Mouse (Mus musculus): ENCODE measurements at regions not wholly inside any gene's neighbourhood (a gene's known extent, or its start where the extent isn't known, plus 50 kb on each side); places are given as distances from the start of the nearest gene placed in this dataset.
"Not testable (repeated sequence)": the region's sequence is repeated elsewhere in the genome, so short reads cannot be mapped to it uniquely, and the experiment has no call there.

- no peak for DNase-seq (ENCODE audit: low read depth, low spot score)
Measured at GRCm38 (mm10) chr6:53233777-53234176, 53.3 kb upstream of the Creb5 start.

GRCm38 (mm10) chr6:53232616-53233015 is 54.5 kb upstream of the Creb5 start:
- no peak for DNase-seq (ENCODE audit: low read depth, low spot score)

- DNase-seq (ENCODE audit: low read depth, low spot score): no peak
Measured at GRCm38 (mm10) chr6:53229350-53229749, 57.7 kb upstream of the Creb5 start.

- no peak for DNase-seq (ENCODE audit: low read depth, low spot score)
Measured at GRCm38 (mm10) chr6:53222104-53222503, 65.0 kb upstream of the Creb5 start.

GRCm38 (mm10) chr6:53221668-53222005 is 65.4 kb upstream of the Creb5 start:
- DNase-seq (ENCODE audit: low read depth, low spot score): no peak

- DNase-seq (ENCODE audit: low read depth, low spot score): no peak
Measured at GRCm38 (mm10) chr6:53220784-53221667, 66.0 kb upstream of the Creb5 start.

- DNase-seq (ENCODE audit: low read depth, low spot score): no peak
Measured at GRCm38 (mm10) chr6:53218871-53219286, 68.2 kb upstream of the Creb5 start.

GRCm38 (mm10) chr6:53217234-53218015 is 69.6 kb upstream of the Creb5 start:
- no peak for DNase-seq (ENCODE audit: low read depth, low spot score)

- no peak for DNase-seq (ENCODE audit: low read depth, low spot score)
Measured at GRCm38 (mm10) chr6:53216715-53217114, 70.4 kb upstream of the Creb5 start.

- no peak for DNase-seq (ENCODE audit: low read depth, low spot score)
Measured at GRCm38 (mm10) chr6:53211420-53211819, 75.7 kb upstream of the Creb5 start.

GRCm38 (mm10) chr6:53209398-53209797 is 77.7 kb upstream of the Creb5 start:
- DNase-seq (ENCODE audit: low read depth, low spot score): no peak

GRCm38 (mm10) chr6:53208474-53208873 is 78.6 kb upstream of the Creb5 start:
- no peak for DNase-seq (ENCODE audit: low read depth, low spot score)

- no peak for DNase-seq (ENCODE audit: low read depth, low spot score)
Measured at GRCm38 (mm10) chr6:53207781-53208180, 79.3 kb upstream of the Creb5 start.

GRCm38 (mm10) chr6:53207361-53207760 is 79.7 kb upstream of the Creb5 start:
- no peak for DNase-seq (ENCODE audit: low read depth, low spot score)

GRCm38 (mm10) chr6:53201281-53201956 is 85.7 kb upstream of the Creb5 start:
- DNase-seq (ENCODE audit: low read depth, low spot score): no peak

GRCm38 (mm10) chr6:53199474-53199873 is 87.6 kb upstream of the Creb5 start:
- no peak for DNase-seq (ENCODE audit: low read depth, low spot score)

GRCm38 (mm10) chr6:53182131-53182530 is 104.9 kb upstream of the Creb5 start:
- DNase-seq (ENCODE audit: low read depth, low spot score): not testable (repeated sequence)

GRCm38 (mm10) chr6:53164423-53164841 is 96.0 kb upstream of the Jazf1 start:
- peak; percentile 9 for DNase-seq (ENCODE audit: low read depth, low spot score)

GRCm38 (mm10) chr6:53163091-53163490 is 94.7 kb upstream of the Jazf1 start:
- DNase-seq (ENCODE audit: low read depth, low spot score): no peak

GRCm38 (mm10) chr6:53161627-53162026 is 93.2 kb upstream of the Jazf1 start:
- DNase-seq (ENCODE audit: low read depth, low spot score): no peak

GRCm38 (mm10) chr6:53154621-53155020 is 86.2 kb upstream of the Jazf1 start:
- no peak for DNase-seq (ENCODE audit: low read depth, low spot score)

- DNase-seq (ENCODE audit: low read depth, low spot score): no peak
Measured at GRCm38 (mm10) chr6:53147478-53147877, 79.0 kb upstream of the Jazf1 start.

Data from WW6 (cell line).